Mouse (Mus musculus): ENCODE measurements around the gene Kcnc1. TPM values are rescaled to one million over a fixed set of nuclear protein-coding genes. Genes with fewer than 3 reads are reported as not detected.

Gene Kcnc1
- total RNA-seq (2021), result 10 to 100 TPM; 79.6 to 81.4 TPM
- long read RNA-seq, experiment 1, partial matches to known transcripts, result 0 of 10 reads
- long read RNA-seq, experiment 1, other reads (novel, unspliced or antisense), result 10 of 10 reads
- long read RNA-seq, experiment 2, full-length matches to known transcripts, result 2 of 18 reads
- long read RNA-seq, experiment 2, partial matches to known transcripts, result 0 of 18 reads
- long read RNA-seq, experiment 2, other reads (novel, unspliced or antisense), result 16 of 18 reads

GRCm38 (mm10) chr7:46396231-46396927, at the start of gene Kcnc1:
Gene Kcnc1, plus strand, starts transcription at chr7:46396497.
- peak; percentile 61 to 69 for DNase-seq (ENCODE audit: low spot score in 2 of 2)

DNA sequence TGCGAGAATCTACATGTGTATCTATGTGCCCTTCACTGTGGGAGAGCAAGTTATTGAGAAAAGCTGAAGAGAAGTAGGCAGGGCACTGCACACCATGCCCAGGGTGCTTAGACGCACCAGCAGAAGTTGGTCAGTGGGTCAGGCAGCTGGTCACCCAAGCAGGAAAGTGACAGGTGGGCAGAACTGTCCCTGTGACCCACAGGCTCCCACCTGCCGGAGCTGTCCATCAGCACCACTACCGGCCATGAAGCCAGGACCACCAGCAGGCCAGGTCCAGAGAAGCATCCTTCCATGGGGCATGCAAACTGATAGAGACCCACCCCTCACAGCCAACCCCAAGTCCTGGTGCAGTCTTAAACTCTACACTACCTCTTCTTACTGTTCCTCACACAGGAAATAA, 48.6 kb upstream of the Kcnc1 start:
- DNase-seq (ENCODE audit: low spot score in 2 of 2), result no peak

GRCm38 (mm10) chr7:46348813-46349212, 47.5 kb upstream of the Kcnc1 start:
- no peak for DNase-seq (ENCODE audit: low spot score in 2 of 2)

DNA sequence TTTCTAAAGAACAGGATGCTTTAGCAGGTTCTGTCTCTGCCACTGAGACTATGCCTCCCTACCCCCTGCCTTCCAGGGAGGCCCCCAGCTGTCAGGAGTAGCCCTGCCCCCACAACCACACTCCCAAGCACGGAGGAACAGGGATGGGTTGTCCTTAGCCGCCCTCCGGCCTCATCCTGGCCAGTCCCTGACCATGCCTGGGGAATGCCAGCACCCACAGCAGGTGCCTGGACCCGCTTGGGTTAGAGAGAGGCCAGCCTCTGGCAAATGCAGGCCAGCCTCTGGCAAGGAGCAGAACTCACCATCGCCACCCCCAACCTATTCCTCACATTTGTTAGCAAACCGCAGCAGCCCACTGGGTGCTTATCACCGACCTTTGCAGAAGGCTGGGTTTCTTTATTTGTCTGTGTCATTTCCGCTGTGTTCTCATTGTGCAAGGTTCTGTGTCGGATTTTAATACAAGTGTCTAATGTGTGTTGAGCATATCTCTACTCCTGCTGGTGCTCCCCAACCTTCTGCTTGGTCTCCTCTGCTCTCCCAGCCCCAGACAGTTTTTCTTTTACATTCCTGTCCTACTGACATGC, 46.1 kb upstream of the Kcnc1 start:
- no peak for DNase-seq (ENCODE audit: low spot score in 2 of 2)

DNA sequence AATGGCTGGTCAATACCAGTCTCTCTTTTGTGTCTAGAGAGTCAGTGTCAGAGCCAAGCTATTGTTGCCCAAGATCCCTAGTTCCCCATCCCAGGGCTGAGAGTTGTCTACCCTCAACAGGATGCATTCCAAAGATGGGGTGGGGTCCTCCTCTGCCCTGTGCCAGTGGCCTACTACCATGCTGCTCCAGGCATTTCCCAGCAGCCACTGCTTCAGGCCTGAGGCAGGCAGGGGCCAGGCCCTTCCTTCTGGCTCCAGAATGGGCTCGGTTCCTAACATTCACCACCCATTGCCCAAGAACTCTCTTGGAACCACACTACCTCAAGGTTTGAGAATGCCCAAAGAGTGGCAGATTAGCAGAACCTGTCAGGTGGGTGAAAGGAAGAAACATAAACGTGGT, 43.5 kb upstream of the Kcnc1 start:
- DNase-seq (ENCODE audit: low spot score in 2 of 2), result no peak

- no peak for DNase-seq (ENCODE audit: low spot score in 2 of 2)
Measured at GRCm38 (mm10) chr7:46353216-46353615, 43.1 kb upstream of the Kcnc1 start.

- no peak for DNase-seq (ENCODE audit: low spot score in 2 of 2)
Measured at GRCm38 (mm10) chr7:46353875-46354274, 42.4 kb upstream of the Kcnc1 start.

DNA sequence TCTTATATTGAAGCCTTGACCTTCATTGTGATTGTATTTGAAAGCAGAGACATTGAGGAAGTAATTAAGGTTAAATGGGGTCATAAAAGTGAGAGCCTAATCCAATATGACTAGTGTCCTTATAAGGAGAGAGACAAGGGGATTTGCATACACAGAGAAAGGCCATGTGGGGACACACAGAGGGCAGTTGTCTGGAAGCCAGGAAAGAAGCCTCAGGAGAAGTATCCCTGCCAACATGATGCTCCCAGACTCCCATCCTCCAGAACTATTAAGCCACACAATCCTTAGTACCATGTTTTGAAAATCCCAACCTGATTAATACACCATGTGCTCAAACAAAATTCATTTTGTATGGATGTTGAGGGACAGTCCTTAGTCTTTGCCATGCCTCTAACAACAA, 34.5 kb upstream of the Kcnc1 start:
- DNase-seq (ENCODE audit: low spot score in 2 of 2), result no peak

- DNase-seq (ENCODE audit: low spot score in 2 of 2), result peak; percentile 34 to 48
Measured at GRCm38 (mm10) chr7:46364154-46364553, 32.1 kb upstream of the Kcnc1 start.

GRCm38 (mm10) chr7:46365810-46366209, 30.5 kb upstream of the Kcnc1 start:
- no peak for DNase-seq (ENCODE audit: low spot score in 2 of 2)

DNA sequence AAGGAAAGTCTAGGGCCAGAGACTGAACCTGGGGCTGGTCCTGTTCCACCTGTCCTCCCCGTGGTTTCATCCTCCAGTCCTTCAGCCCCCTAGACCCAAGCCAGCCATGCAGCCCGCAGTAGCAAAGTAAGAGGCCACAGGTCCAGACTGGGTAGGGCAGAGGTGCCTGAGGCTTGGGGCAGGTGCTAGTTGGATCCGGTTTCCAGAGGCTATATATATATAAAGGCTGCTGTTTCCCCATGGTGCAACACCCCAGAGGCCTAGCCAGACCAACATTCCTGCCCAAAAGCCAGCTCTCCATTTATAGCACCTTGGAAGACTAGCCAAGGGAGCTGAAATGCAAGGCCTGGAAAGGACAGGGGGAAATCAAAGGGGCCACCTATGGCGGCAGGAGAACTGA, 25.2 kb upstream of the Kcnc1 start:
- DNase-seq (ENCODE audit: low spot score in 2 of 2), result no peak

DNA sequence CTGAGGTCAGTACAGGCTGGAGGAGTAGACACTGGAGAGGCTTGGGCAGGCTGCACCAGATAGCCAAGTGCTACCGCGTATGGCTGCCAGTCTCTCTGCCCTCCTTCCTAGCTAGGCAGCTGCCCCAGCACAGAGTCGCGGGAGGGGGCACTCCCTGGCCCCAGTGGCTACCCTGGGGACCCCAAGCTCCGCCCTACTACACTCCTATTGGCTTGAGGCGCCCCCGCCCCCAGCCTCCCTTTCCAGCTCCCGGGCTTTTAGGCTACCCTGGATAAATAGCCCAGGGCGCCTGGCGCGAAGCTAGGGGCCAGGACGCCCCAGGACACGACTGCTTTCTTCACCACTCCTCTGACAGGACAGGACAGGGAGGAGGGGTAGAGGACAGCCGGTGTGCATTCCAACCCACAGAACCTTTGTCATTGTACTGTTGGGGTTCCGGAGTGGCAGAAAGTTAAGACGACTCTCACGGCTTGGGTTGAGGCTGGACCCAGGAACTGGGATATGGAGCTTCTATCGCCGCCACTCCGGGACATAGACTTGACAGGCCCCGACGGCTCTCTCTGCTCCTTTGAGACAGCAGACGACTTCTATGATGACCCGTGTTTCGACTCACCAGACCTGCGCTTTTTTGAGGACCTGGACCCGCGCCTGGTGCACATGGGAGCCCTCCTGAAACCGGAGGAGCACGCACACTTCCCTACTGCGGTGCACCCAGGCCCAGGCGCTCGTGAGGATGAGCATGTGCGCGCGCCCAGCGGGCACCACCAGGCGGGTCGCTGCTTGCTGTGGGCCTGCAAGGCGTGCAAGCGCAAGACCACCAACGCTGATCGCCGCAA, 19.9 kb upstream of the Kcnc1 start, which contains the start of gene Myod1:
Gene Myod1, plus strand, starts transcription at position 303 of the 836 bp plus-strand sequence.
- DNase-seq (ENCODE audit: low spot score in 2 of 2), result no peak

DNA sequence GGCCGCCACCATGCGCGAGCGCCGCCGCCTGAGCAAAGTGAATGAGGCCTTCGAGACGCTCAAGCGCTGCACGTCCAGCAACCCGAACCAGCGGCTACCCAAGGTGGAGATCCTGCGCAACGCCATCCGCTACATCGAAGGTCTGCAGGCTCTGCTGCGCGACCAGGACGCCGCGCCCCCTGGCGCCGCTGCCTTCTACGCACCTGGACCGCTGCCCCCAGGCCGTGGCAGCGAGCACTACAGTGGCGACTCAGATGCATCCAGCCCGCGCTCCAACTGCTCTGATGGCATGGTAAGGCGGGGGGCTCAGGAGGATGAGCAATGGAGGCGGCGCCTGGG, 19.3 kb upstream of the Kcnc1 start:
- no peak for DNase-seq (ENCODE audit: low spot score in 2 of 2)

DNA sequence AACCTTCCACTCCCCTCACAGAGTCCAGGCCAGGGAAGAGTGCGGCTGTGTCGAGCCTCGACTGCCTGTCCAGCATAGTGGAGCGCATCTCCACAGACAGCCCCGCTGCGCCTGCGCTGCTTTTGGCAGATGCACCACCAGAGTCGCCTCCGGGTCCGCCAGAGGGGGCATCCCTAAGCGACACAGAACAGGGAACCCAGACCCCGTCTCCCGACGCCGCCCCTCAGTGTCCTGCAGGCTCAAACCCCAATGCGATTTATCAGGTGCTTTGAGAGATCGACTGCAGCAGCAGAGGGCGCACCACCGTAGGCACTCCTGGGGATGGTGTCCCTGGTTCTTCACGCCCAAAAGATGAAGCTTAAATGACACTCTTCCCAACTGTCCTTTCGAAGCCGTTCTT, 18.2 kb upstream of the Kcnc1 start:
- DNase-seq (ENCODE audit: low spot score in 2 of 2), result no peak

DNA sequence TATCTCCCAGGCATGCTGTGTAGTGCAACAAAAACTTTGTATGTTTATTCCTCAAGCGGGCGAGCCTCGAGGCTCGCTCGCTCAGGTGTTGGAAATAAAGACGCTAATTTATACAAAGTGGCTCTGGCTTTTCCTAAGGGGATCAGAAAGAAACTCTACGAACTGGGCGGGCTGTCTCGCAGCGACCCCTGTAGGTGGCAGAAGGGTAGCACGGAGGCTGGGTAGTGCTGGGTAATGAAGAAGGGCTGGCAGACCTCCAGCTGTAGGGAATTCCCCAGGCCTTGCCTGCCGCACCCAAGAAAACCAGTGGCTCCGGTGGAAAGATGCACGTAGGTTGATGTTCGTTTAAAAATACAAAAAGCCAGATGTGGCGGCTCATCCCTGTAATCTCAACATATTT, 17.3 kb upstream of the Kcnc1 start:
- DNase-seq (ENCODE audit: low spot score in 2 of 2), result peak; percentile 62 to 72

- no peak for DNase-seq (ENCODE audit: low spot score in 2 of 2)
Measured at GRCm38 (mm10) chr7:46380625-46381024, 15.7 kb upstream of the Kcnc1 start.

- DNase-seq (ENCODE audit: low spot score in 2 of 2), result no peak
Measured at GRCm38 (mm10) chr7:46387430-46387829, 8.9 kb upstream of the Kcnc1 start.

DNA sequence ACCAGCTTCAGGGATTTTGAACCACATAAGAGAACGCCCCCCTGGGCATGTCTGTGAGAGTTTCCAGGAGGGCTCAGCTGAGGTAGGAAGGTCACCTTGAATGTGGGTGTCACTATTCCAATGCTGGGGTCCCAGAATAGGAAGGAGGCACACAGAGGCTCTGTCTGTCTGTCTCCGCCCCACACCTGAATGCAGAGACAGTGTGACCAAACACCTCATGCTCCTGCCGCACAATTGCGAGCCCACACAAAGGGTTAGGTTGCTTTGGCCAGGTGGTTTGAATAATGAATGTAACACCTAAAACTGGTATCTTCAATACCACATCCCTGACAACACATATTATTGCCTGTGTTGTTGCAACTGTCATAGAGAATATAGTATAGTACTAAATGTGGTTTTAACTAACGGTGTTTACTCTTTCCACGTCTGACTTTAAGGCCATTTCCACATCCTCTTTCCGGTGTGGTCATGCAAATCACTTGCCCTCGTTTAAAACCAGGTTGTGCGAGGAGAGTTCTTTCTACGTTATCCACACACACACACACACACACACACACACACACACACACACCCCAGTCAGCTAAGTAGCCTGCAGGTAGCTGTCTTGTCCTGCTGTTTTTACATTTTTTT, 6.7 kb upstream of the Kcnc1 start:
- no peak for DNase-seq (ENCODE audit: low spot score in 2 of 2)

DNA sequence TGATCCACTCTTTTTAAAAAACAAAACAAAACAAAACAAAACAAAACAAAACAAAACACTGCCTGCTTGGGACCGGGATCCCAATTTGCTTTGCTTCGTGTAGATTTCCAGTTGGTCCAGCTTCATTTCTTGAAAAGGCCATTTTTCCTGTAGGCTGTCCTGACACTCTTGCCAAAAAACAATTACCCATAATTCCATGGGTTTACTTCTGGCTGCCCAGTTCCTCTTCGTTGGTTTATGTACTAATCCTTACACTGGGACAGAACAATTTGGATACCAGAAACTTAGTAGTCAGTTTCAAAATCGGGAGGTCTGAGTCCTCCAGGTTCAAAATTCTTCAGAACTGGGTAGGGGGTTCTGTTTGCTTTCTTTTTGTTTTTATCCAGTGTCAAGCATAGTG, 6.1 kb upstream of the Kcnc1 start:
- no peak for DNase-seq (ENCODE audit: low spot score in 2 of 2)

- no peak for DNase-seq (ENCODE audit: low spot score in 2 of 2)
Measured at GRCm38 (mm10) chr7:46391701-46392100, 4.6 kb upstream of the Kcnc1 start.

GRCm38 (mm10) chr7:46393116-46393515, 3.2 kb upstream of the Kcnc1 start:
- DNase-seq (ENCODE audit: low spot score in 2 of 2), result peak; percentile 81 to 83

Measured in layer of hippocampus, postnatal 14 days (tissue).